Mouse (Mus musculus) layer of hippocampus, adult 2 months (tissue): ENCODE results near the gene Defb43. TPM values are rescaled to one million over a fixed set of nuclear protein-coding genes. Genes with fewer than 3 reads are reported as not detected.

Experiments
- DNase-seq, 2 experiments: peaks; one replicate each; pipeline ENCODE4 v3.0.0; 2022; ENCODE audit warnings: low spot score in 2 of 2
- H3K27ac ChIP-seq: fragments of 200-600 bp; 2 replicates; pipeline ENCODE4 v1.8.1; 2022
- H3K4me3 ChIP-seq: fragments of 200-600 bp; 2 replicates; pipeline ENCODE4 v1.8.1; 2022; ENCODE audit warnings: mild to moderate bottlenecking
- CTCF ChIP-seq: fragments of 200-600 bp; conservative IDR thresholded peaks from 2 replicates; pipeline ENCODE4 v1.8.1; 2022; ENCODE audit warnings: antibody characterized with exemption, mild to moderate bottlenecking, moderate library complexity
- long read RNA-seq, 2 experiments: library from polyadenylated mRNA; stranded (forward); transcript quantifications; one replicate each; pipeline ENCODE4 v2.0.0; 2021; ENCODE audit warnings: borderline mapping rate in 2 of 2
- total RNA-seq, 2 experiments: library from RNA; stranded (reverse); gene quantifications; 2 replicates each; pipeline ENCODE4 v1.2.3; 2021

Defb43 gene
- total RNA-seq: not detected
- long read RNA-seq, experiment 1: 0 reads
- long read RNA-seq, experiment 2: 0 reads

DNA sequence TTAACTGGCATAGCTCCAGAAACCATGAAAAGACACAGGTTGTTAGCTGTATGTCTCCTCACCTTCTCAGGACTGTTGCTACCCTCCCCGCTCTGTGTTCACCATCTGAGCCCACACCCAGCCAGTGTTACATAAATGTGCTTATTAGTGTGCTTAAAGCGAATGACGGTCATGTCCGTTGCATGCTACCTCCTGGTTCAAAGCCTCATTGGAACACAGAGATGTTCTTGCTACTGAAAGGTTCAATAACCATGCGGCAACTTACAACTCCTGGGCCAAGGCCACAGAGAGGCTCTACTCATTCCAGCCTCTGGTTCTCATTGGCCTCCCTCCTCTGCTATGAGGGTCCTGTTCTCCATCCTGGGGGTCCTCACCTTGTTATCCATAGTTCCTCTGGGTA, at the start of gene Defb43:
Gene Defb43, plus strand, starts transcription at position 301 of the 400 bp plus-strand sequence.
- DNase-seq: no peak
- Histone ChIP-seq H3K4me3 (no peak within 1 kb of the TSS), H3K27ac (no peak within 1 kb of the TSS)
- no peak for TF ChIP-seq CTCF

DNA sequence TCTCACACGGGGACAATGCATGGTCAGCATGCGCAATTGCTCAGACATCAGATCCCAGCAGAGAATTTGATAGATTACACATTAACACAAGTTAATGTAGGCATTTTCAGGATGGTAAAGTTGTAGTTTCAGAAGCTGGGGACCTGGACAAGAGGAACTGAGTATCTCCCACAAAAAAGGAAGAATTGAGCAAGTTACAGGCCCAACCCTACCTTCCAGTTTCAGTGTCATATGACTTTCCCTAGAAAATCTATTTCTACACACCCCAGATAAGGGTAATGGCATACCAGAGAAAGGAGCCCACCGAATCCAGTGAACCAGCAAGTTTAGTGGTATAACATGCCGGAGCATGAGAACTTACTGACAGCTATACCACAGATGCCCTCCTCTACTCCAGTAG, 47.9 kb upstream of the Defb43 start:
- Histone ChIP-seq H3K4me3 (no peak overlapping the region), H3K27ac (no peak overlapping the region)
- no peak for DNase-seq
- no peak for TF ChIP-seq CTCF

DNA sequence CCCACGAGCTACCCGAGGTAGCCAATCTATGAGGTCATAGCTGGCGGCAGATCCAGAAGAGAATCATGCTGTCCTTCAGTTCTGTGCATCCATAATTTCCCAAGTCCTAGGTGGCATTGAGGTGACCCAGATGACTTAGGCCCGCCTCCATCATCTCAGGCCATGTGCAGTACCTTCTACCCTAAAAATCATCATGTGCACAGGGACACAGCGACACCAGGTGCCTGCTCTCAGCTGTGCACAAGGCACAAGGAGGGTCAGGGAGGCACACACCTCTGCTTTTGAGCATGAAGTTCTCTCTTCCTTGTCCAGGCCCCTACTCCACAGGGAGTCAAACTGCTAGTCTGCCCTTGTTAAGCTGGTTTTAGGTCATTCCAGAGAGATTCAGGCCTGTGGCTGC, 46.2 kb upstream of the Defb43 start:
- Histone ChIP-seq H3K27ac (no peak overlapping the region), H3K4me3 (no peak overlapping the region)
- TF ChIP-seq CTCF: peak; percentile 12; the same call in 1 of the 2 replicates
- no peak for DNase-seq

DNA sequence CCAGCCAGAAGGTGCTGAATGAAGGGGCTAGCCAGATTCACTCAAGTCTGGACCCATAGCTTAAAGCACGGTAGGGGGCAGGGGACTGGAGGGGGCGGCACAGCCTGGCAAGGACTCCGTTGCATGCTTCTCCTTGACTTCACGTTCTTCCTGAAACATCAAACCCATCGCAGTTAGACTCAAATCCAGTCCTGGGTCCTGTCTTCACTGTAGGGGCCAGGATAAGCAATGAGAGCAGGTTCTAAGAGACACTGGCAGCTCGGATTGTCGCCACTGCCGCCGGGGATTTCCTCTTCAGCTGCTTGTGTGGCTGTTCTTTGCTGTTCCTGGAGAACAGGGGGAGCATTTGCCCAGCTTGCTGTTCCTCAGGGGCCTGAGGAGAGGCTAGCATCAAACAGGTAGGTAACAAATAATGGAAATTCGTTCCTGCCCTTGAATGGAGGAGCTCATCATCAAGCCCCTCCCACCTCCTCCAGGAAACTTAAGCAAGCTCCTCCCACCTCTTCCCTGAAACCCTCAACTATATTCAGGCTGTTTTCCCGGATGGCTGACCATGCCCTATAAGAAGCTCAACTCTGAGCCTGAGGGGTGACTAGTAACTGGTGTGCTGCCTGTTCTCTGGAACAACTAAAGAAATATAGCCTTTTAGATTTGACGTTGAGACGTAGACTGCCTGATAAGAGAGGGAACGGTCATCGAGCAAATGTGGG, 45.6 kb upstream of the Defb43 start:
- Histone ChIP-seq H3K27ac (no peak overlapping the region), H3K4me3 (peak overlapping the region; percentile 20; the same call in 1 of the 2 replicates)
- no peak for TF ChIP-seq CTCF
- no peak for DNase-seq

DNA sequence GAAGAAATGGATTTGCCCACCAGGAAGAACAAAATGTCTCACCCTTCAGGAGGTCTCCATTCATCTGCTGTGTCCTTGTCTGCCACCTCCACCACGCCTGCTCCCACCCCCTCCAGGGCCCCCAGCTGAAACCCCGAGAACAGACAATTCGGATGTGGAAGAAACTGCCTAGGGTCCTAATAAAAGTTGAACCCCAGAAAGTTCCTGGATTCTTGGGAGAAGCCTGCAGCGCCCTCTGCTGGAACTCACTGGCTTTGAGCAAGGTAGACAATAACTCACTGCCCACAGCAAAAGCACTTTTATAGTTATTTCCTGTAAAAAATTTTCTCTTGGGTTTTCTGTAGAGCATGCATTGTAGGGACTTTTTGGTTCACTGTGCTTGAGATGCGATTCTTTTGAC, 36.5 kb upstream of the Defb43 start:
- DNase-seq: peak; percentile 32 to 79
- Histone ChIP-seq H3K4me3 (no peak overlapping the region; the same call in 1 of the 2 replicates), H3K27ac (no peak overlapping the region)
- TF ChIP-seq CTCF: peak; percentile 92

DNA sequence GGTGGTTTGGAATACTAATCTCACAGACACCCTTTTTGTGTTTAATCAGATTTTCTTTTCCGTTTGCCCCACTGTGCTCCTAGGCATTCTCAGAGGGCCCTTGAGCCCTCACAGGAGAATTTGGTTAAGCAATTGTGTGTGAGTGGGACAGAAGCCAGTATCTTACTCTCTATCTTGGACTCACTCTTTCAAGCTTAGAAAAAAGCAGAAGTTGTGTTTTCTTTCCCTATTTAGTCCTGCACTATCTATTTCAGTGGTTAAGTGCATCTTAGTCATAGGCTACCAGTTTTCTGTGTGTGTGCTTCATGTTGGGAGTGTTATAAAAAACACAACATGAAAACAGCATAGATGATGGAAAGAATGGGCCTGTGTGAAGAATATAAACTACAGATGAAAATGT, 31.8 kb upstream of the Defb43 start:
- Histone ChIP-seq H3K4me3 (no peak overlapping the region), H3K27ac (no peak overlapping the region)
- DNase-seq: no peak
- TF ChIP-seq CTCF: no peak

DNA sequence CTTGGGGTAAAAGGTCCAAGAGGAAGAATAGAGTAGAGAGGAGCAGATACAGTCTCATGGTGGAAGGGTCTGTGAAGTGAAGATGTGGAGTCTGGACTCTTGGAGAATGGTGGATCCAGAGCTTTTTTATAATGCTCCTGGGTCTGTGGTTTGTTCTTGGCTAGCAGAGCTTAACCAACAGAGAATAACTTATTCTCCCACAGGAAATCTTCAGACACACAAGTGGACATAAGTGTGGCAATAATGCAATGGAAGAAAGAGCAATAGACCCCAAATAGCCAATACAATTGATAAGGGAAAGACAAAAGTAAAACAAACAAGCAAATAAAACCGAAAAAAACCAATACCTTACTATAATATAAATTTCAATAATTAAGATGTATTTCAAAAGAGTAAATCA, 27.2 kb upstream of the Defb43 start, which contains the start of gene Defb48:
Gene Defb48, minus strand, starts transcription at position 101 of the 400 bp plus-strand sequence.
- TF ChIP-seq CTCF: no peak
- H3K27ac ChIP-seq: no peak within 1 kb of the TSS
- no peak for DNase-seq
- H3K4me3 ChIP-seq: no peak within 1 kb of the TSS

DNA sequence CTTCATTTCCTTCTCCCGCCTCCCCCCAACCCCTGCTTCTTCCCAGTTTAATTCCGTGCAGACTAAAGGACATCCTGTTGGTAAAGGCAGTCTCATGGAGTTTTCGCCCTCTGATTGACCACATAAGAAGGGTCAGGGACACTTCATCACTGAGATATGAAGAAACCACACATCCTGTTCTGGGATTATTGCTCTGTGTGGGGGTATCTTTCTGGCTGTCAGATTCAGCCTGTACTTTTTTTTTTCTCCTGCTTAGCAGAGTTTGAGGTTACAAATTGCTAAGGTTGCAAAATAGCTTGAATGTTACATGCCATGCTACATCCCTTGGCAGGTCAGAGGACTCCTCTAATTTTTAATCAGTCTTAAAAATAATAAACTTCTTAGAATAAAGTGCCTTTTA, 20.3 kb upstream of the Defb43 start:
- no peak for TF ChIP-seq CTCF
- no peak overlapping the region for H3K4me3 ChIP-seq
- no peak overlapping the region for H3K27ac ChIP-seq
- no peak for DNase-seq

DNA sequence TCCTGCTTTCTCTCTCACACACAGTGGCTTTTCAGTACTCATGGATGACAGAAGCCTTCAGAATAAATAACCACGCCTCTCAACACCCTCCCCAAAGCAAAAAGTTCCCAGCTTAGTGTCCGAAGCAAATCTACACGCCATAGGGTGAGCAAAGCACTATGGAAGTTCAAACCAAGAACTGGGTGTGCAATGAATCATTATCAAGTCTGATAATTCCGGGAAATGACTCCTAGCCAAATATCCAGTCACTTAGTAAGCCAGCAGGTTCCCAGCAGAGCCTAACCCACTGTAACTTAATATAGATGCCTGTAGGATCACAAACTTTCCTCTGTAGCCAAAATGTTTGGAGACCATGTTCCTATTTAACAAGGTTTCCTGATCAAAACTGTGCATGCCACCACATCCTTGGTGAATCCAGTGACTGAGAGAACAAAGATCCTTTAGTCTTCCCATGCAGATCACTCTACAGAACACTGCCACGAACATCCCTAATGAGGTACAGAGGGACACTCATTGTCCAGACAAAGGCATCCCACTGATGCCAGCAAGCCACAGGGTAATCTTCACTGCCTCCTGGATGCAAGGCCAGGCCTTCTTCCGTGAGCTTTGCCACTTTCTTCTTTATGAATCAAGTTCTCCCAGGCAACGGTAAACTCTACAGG, 19.6 kb upstream of the Defb43 start:
- DNase-seq: no peak
- no peak overlapping the region for H3K27ac ChIP-seq
- TF ChIP-seq CTCF: no peak
- H3K4me3 ChIP-seq: no peak overlapping the region

DNA sequence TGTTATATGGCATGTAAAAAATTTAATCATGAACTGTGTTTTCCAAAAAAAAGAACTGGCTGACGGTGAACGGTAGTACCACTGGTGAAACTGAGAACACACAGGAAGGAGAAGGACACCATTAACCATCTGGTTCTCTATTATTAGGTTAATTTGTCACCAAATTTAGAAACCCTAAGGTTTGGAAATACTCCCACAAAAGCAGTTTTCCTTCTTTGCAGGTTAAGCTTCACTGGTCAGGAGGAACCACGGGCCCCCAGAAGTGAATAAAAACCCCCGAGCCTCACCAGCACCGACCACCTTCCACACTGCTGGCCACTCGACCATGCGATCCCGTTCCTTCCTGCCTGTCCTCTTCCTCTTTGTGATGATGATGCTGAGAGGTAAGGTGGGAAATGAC, 13.8 kb upstream of the Defb43 start, which contains the start of gene Defb47:
Gene Defb47, plus strand, starts transcription at position 301 of the 400 bp plus-strand sequence.
- H3K4me3 ChIP-seq: no peak within 1 kb of the TSS
- no peak within 1 kb of the TSS for H3K27ac ChIP-seq
- DNase-seq: no peak
- no peak for TF ChIP-seq CTCF

DNA sequence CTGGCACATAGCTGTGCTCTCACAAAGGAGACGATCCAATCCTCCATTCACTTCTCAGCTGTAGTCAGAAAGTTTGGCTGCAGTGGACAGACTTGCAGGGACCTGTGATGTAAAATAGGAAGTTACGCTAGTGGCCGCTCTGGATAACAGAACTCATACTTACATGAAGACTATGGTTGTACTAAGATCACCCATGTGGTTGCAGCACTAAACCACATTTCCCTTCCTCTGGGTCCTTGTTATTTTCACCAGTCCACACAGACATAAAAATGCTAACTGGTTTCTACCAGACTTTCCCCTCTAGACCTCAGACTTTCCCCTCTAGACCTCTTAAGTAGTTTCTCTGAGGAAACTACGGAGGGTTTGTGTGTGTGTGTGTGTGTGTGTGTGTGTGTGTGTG, 12.6 kb upstream of the Defb43 start:
- DNase-seq: no peak
- no peak overlapping the region for H3K27ac ChIP-seq
- no peak for TF ChIP-seq CTCF
- no peak overlapping the region for H3K4me3 ChIP-seq

DNA sequence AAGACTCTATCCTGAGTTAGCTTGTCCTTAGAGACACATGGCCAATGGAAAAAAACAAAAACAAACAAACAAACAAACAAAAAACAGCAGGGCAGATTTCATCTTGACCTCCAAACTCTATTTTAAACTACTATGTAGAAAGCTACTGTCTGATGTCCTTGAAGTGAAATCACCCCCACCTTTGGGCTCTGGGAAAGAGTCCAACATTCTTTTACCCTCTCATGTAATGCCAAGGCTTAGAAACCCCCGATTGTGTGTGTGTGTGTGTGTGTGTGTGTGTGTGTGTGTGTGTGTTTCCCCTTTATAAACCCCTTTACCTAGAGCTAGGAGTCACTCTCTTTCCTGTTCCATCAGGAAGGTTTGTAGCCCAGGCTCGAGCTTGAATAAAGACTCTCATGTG, 9.0 kb upstream of the Defb43 start:
- H3K27ac ChIP-seq: no peak overlapping the region
- no peak for TF ChIP-seq CTCF
- no peak for DNase-seq
- H3K4me3 ChIP-seq: no peak overlapping the region

DNA sequence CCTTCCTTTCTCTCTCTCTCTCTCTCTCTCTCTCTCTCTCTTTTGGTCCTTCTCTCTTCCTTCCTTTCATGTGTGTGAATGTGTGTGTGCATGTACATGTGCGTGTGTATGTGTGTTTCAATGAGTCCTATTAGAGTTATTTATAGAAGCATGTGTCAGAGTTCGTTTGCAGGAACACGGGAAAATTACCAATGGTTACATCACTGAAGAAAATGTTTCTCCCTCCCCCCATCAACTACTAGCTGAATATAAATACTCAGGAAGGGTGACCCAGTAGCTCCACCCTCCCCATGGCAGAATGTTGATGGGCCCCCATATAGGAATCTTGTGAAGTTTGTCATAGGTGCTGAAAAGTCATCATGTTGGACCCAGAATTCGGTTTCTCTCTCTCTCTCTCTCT, 1.5 kb downstream of the Defb43 start:
- H3K4me3 ChIP-seq: no peak overlapping the region
- TF ChIP-seq CTCF: no peak
- H3K27ac ChIP-seq: no peak overlapping the region
- no peak for DNase-seq

DNA sequence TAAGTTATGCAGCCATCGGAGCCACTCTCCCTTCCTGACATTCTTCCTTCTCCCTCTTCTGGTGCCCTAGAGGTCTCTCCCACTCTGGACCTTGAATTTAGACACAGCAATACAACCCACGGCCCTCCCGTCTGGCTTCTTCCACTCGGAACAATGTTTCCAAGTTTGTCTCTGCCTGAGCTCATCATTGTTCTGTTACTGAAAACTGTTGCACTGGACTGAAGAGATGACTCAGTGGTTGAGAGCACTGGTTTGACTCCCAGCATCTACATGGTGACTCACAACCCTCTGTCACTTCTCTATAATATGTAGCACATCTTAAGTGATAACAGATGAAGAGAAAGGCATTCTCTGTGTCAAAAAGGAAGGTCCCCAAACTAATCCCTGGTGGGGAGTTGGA, 3.1 kb downstream of the Defb43 start:
- TF ChIP-seq CTCF: no peak
- Histone ChIP-seq H3K4me3 (no peak overlapping the region), H3K27ac (no peak overlapping the region)
- DNase-seq: no peak
